Mouse (Mus musculus): ENCODE data around the gene Armc7. TPM values are rescaled to one million over a fixed set of nuclear protein-coding genes. Genes with fewer than 3 reads are reported as not detected.

Gene Armc7
- total and polyA plus RNA-seq, 3 experiments: 6.0 to 24.4 (median 7.8) TPM

GRCm38 (mm10) chr11:115535401-115536037 is 60.1 kb downstream of the Armc7 start:
- TF ChIP-seq POLR2AphosphoS5 (IDR thresholded peaks at IDR 0.05; ENCODE audit: insufficient replicate concordance, low read depth, low read length): no peak
- no peak for TF ChIP-seq GATA1 (IDR thresholded peaks at IDR 0.05; ENCODE audit: borderline replicate concordance, low read length)
- no peak for TF ChIP-seq GATA2 (IDR thresholded peaks at IDR 0.05; ENCODE audit: borderline replicate concordance, low read depth, low read length)
- no peak for TF ChIP-seq TAL1 (conservative IDR thresholded peaks at IDR 0.05; ENCODE audit: low read depth, low read length)
- no peak for TF ChIP-seq CTCF (IDR thresholded peaks at IDR 0.05; ENCODE audit: low read depth, low read length)
- H3K9me3 ChIP-seq (replicated peaks): no peaks in the 10 kb centered on the region
- ATAC-seq (ENCODE audit: extremely low read depth, insufficient number of reproducible peaks, low FRiP score, poor library complexity, severe bottlenecking) (peak; percentile 25; the same call in 1 of the 2 replicates), DNase-seq (ENCODE audit: low spot score) (peak; percentile 70)
- H3K36me3 ChIP-seq (replicated peaks): peaks cover 36% of the 10 kb centered on the region
- H3K4me3 ChIP-seq (ENCODE audit: low read depth, low read length): peak overlapping the region; percentile 92
- no peaks in the 10 kb centered on the region for H3K27me3 ChIP-seq (ENCODE audit: insufficient read depth, low read length)
- H3K4me1 ChIP-seq (ENCODE audit: insufficient read depth, low read depth, low read length): peaks cover 35% of the 10 kb centered on the region

GRCm38 (mm10) chr11:115536038-115536681 is 60.7 kb downstream of the Armc7 start, which contains the start of gene Sumo2:
Gene Sumo2, minus strand, starts transcription at chr11:115536276.
- TF ChIP-seq TAL1 (conservative IDR thresholded peaks at IDR 0.05; ENCODE audit: low read depth, low read length): no peak
- 0 out of 2 replicates have a peak, but pooled peaks have one; percentile 39 for TF ChIP-seq POLR2AphosphoS5 (IDR thresholded peaks at IDR 0.05; ENCODE audit: insufficient replicate concordance, low read depth, low read length)
- TF ChIP-seq CTCF (IDR thresholded peaks at IDR 0.05; ENCODE audit: low read depth, low read length): no peak
- no peak for TF ChIP-seq GATA2 (IDR thresholded peaks at IDR 0.05; ENCODE audit: borderline replicate concordance, low read depth, low read length)
- TF ChIP-seq GATA1 (IDR thresholded peaks at IDR 0.05; ENCODE audit: borderline replicate concordance, low read length): no peak
- peak; percentile 96 for DNase-seq (ENCODE audit: low spot score)
- no peaks in the 10 kb centered on the region for H3K9me3 ChIP-seq (replicated peaks)
- H3K27me3 ChIP-seq (ENCODE audit: insufficient read depth, low read length): no peaks in the 10 kb centered on the region
- H3K4me1 ChIP-seq (ENCODE audit: insufficient read depth, low read depth, low read length): peaks cover 35% of the 10 kb centered on the region
- H3K36me3 ChIP-seq (replicated peaks): peaks cover 32% of the 10 kb centered on the region
- peak within 1 kb of the TSS; percentile 92 for H3K4me3 ChIP-seq (ENCODE audit: low read depth, low read length)
- ATAC-seq (ENCODE audit: extremely low read depth, insufficient number of reproducible peaks, low FRiP score, poor library complexity, severe bottlenecking): peak; percentile 67

- TF ChIP-seq POLR2AphosphoS5 (IDR thresholded peaks at IDR 0.05; ENCODE audit: insufficient replicate concordance, low read depth, low read length) (0 out of 2 replicates have a peak, but pooled peaks have one; percentile 4), TAL1 (conservative IDR thresholded peaks at IDR 0.05; ENCODE audit: low read depth, low read length) (no peak), GATA1 (IDR thresholded peaks at IDR 0.05; ENCODE audit: borderline replicate concordance, low read length) (no peak), CTCF (IDR thresholded peaks at IDR 0.05; ENCODE audit: low read depth, low read length) (no peak), GATA2 (IDR thresholded peaks at IDR 0.05; ENCODE audit: borderline replicate concordance, low read depth, low read length) (no peak)
- Histone ChIP-seq H3K27me3 (ENCODE audit: insufficient read depth, low read length) (0 out of 2 replicates have a peak, but pooled peaks cover 2% of the 10 kb centered on the region), H3K4me1 (ENCODE audit: insufficient read depth, low read depth, low read length) (peaks cover 27% of the 10 kb centered on the region), H3K4me3 (ENCODE audit: low read depth, low read length) (peak overlapping the region; percentile 92; the same call in 1 of the 2 replicates), H3K9me3 (replicated peaks) (no peaks in the 10 kb centered on the region), H3K36me3 (replicated peaks) (peaks cover 24% of the 10 kb centered on the region)
- ATAC-seq (ENCODE audit: extremely low read depth, insufficient number of reproducible peaks, low FRiP score, poor library complexity, severe bottlenecking) (no peak), DNase-seq (ENCODE audit: low spot score) (no peak)
These were observed 61.5 kb downstream of the Armc7 start for GRCm38 (mm10) chr11:115536856-115537568.

- TF ChIP-seq GATA1 (IDR thresholded peaks at IDR 0.05; ENCODE audit: borderline replicate concordance, low read length): no peak
- no peak for TF ChIP-seq GATA2 (IDR thresholded peaks at IDR 0.05; ENCODE audit: borderline replicate concordance, low read depth, low read length)
- no peak for TF ChIP-seq TAL1 (conservative IDR thresholded peaks at IDR 0.05; ENCODE audit: low read depth, low read length)
- no peak for TF ChIP-seq CTCF (IDR thresholded peaks at IDR 0.05; ENCODE audit: low read depth, low read length)
- no peak for TF ChIP-seq POLR2AphosphoS5 (IDR thresholded peaks at IDR 0.05; ENCODE audit: insufficient replicate concordance, low read depth, low read length)
- Histone ChIP-seq H3K9me3 (replicated peaks) (no peaks in the 10 kb centered on the region), H3K27me3 (ENCODE audit: insufficient read depth, low read length) (peaks cover 6% of the 10 kb centered on the region; the same call in 1 of the 2 replicates), H3K4me1 (ENCODE audit: insufficient read depth, low read depth, low read length) (peaks cover 19% of the 10 kb centered on the region), H3K4me3 (ENCODE audit: low read depth, low read length) (no peak overlapping the region), H3K36me3 (replicated peaks) (peaks cover 13% of the 10 kb centered on the region)
- DNase-seq (ENCODE audit: low spot score) (no peak), ATAC-seq (ENCODE audit: extremely low read depth, insufficient number of reproducible peaks, low FRiP score, poor library complexity, severe bottlenecking) (no peak)
These were observed 62.6 kb downstream of the Armc7 start for GRCm38 (mm10) chr11:115538045-115538444.

Other genes with a start within 250 kb of the Armc7 start
Only the 20 nearest of the 22 such genes appear.
- 3.7 and 10.4 TPM in 2 replicates for gene Fdxr, start 198.6 kb upstream of the Armc7 start, total RNA-seq (2014; fragmentation: Nextera tagmentation)
- 10.7 and 11.1 TPM in 2 replicates for gene Fdxr, start 198.6 kb upstream of the Armc7 start, total RNA-seq (2017)
- 32.2 and 36.3 TPM in 2 replicates for gene Fdxr, start 198.6 kb upstream of the Armc7 start, polyA plus RNA-seq (2012)
- gene Fads6, start 178.0 kb upstream of the Armc7 start, total RNA-seq (2014; fragmentation: Nextera tagmentation): not detected in 2 replicates
- 0.06 and 0.38 TPM in 2 replicates for gene Fads6, start 178.0 kb upstream of the Armc7 start, total RNA-seq (2017)
- not detected in 2 replicates for gene Fads6, start 178.0 kb upstream of the Armc7 start, polyA plus RNA-seq (2012)
- not detected in 2 replicates for gene Otop2, start 168.5 kb upstream of the Armc7 start, total RNA-seq (2014; fragmentation: Nextera tagmentation)
- gene Otop2, start 168.5 kb upstream of the Armc7 start, total RNA-seq (2017): not detected in 2 replicates
- not detected in 2 replicates for gene Otop2, start 168.5 kb upstream of the Armc7 start, polyA plus RNA-seq (2012)
- gene Ush1g, start 153.6 kb upstream of the Armc7 start, total RNA-seq (2014; fragmentation: Nextera tagmentation): not detected in 2 replicates
- 0.05 and 0.06 TPM in 2 replicates for gene Ush1g, start 153.6 kb upstream of the Armc7 start, total RNA-seq (2017)
- not detected in 2 replicates for gene Ush1g, start 153.6 kb upstream of the Armc7 start, polyA plus RNA-seq (2012)
- gene Otop3, start 140.9 kb upstream of the Armc7 start, total RNA-seq (2014; fragmentation: Nextera tagmentation): not detected in 2 replicates
- not detected in 2 replicates for gene Otop3, start 140.9 kb upstream of the Armc7 start, total RNA-seq (2017)
- gene Otop3, start 140.9 kb upstream of the Armc7 start, polyA plus RNA-seq (2012): not detected in 2 replicates
- not detected in 2 replicates for gene Hid1, start 107.9 kb upstream of the Armc7 start, total RNA-seq (2014; fragmentation: Nextera tagmentation)
- gene Hid1, start 107.9 kb upstream of the Armc7 start, total RNA-seq (2017): not detected in 2 replicates
- 0.01 TPM in 1 of 2 replicates, not detected in the other for gene Hid1, start 107.9 kb upstream of the Armc7 start, polyA plus RNA-seq (2012)
- gene Cdr2l, start 93.8 kb upstream of the Armc7 start, total RNA-seq (2014; fragmentation: Nextera tagmentation): not detected in 2 replicates
- gene Cdr2l, start 93.8 kb upstream of the Armc7 start, total RNA-seq (2017): 0.05 and 0.06 TPM in 2 replicates
- gene Cdr2l, start 93.8 kb upstream of the Armc7 start, polyA plus RNA-seq (2012): not detected in 2 replicates
- 66.8 and 102 TPM in 2 replicates for gene Mrpl58, start 71.9 kb upstream of the Armc7 start, total RNA-seq (2014; fragmentation: Nextera tagmentation)
- 75.3 and 78.5 TPM in 2 replicates for gene Mrpl58, start 71.9 kb upstream of the Armc7 start, total RNA-seq (2017)
- 67.0 and 74.3 TPM in 2 replicates for gene Mrpl58, start 71.9 kb upstream of the Armc7 start, polyA plus RNA-seq (2012)
- 472 and 487 TPM in 2 replicates for gene Atp5h, start 55.7 kb upstream of the Armc7 start, total RNA-seq (2014; fragmentation: Nextera tagmentation)
- gene Atp5h, start 55.7 kb upstream of the Armc7 start, total RNA-seq (2017): 721 and 764 TPM in 2 replicates
- gene Atp5h, start 55.7 kb upstream of the Armc7 start, polyA plus RNA-seq (2012): 58.6 and 107 TPM in 2 replicates
- gene Kctd2, start 55.5 kb upstream of the Armc7 start, total RNA-seq (2014; fragmentation: Nextera tagmentation): 7.2 and 15.4 TPM in 2 replicates
- 15.2 and 17.3 TPM in 2 replicates for gene Kctd2, start 55.5 kb upstream of the Armc7 start, total RNA-seq (2017)
- gene Kctd2, start 55.5 kb upstream of the Armc7 start, polyA plus RNA-seq (2012): 17.5 and 24.6 TPM in 2 replicates
- gene Trim80, start 35.1 kb upstream of the Armc7 start, total RNA-seq (2014; fragmentation: Nextera tagmentation): not detected in 2 replicates
- gene Trim80, start 35.1 kb upstream of the Armc7 start, total RNA-seq (2017): not detected in 2 replicates
- gene Trim80, start 35.1 kb upstream of the Armc7 start, polyA plus RNA-seq (2012): not detected in 2 replicates
- not detected in 2 replicates for gene Slc16a5, start 13.2 kb upstream of the Armc7 start, total RNA-seq (2014; fragmentation: Nextera tagmentation)
- gene Slc16a5, start 13.2 kb upstream of the Armc7 start, total RNA-seq (2017): 0.05 TPM in 1 of 2 replicates, not detected in the other
- gene Slc16a5, start 13.2 kb upstream of the Armc7 start, polyA plus RNA-seq (2012): not detected in 2 replicates
- gene Nt5c, start 16.2 kb downstream of the Armc7 start, total RNA-seq (2014; fragmentation: Nextera tagmentation): 43.7 and 47.1 TPM in 2 replicates
- 145 and 161 TPM in 2 replicates for gene Nt5c, start 16.2 kb downstream of the Armc7 start, total RNA-seq (2017)
- 67.4 and 118 TPM in 2 replicates for gene Nt5c, start 16.2 kb downstream of the Armc7 start, polyA plus RNA-seq (2012)
- 172 and 222 TPM in 2 replicates for gene Jpt1, start 38.7 kb downstream of the Armc7 start, total RNA-seq (2014; fragmentation: Nextera tagmentation)
- gene Jpt1, start 38.7 kb downstream of the Armc7 start, total RNA-seq (2017): 186 and 196 TPM in 2 replicates
- 202 and 218 TPM in 2 replicates for gene Jpt1, start 38.7 kb downstream of the Armc7 start, polyA plus RNA-seq (2012)
- 491 and 596 TPM in 2 replicates for gene Sumo2, start 60.6 kb downstream of the Armc7 start, total RNA-seq (2014; fragmentation: Nextera tagmentation)
- gene Sumo2, start 60.6 kb downstream of the Armc7 start, total RNA-seq (2017): 642 and 699 TPM in 2 replicates
- gene Sumo2, start 60.6 kb downstream of the Armc7 start, polyA plus RNA-seq (2012): 393 and 421 TPM in 2 replicates
- 78.5 and 87.7 TPM in 2 replicates for gene Nup85, start 88.8 kb downstream of the Armc7 start, total RNA-seq (2014; fragmentation: Nextera tagmentation)
- gene Nup85, start 88.8 kb downstream of the Armc7 start, total RNA-seq (2017): 166 and 172 TPM in 2 replicates
- gene Nup85, start 88.8 kb downstream of the Armc7 start, polyA plus RNA-seq (2012): 28.2 and 57.5 TPM in 2 replicates
- gene Mrps7, start 128.3 kb downstream of the Armc7 start, total RNA-seq (2014; fragmentation: Nextera tagmentation): 34.3 and 41.0 TPM in 2 replicates
- gene Mrps7, start 128.3 kb downstream of the Armc7 start, total RNA-seq (2017): 52.8 and 53.5 TPM in 2 replicates
- gene Mrps7, start 128.3 kb downstream of the Armc7 start, polyA plus RNA-seq (2012): 61.1 and 68.7 TPM in 2 replicates
- gene Gga3, start 128.4 kb downstream of the Armc7 start, total RNA-seq (2014; fragmentation: Nextera tagmentation): 58.5 and 95.5 TPM in 2 replicates
- gene Gga3, start 128.4 kb downstream of the Armc7 start, total RNA-seq (2017): 13.7 and 22.7 TPM in 2 replicates
- gene Gga3, start 128.4 kb downstream of the Armc7 start, polyA plus RNA-seq (2012): 102 and 144 TPM in 2 replicates
- gene Mif4gd, start 137.3 kb downstream of the Armc7 start, total RNA-seq (2014; fragmentation: Nextera tagmentation): 43.6 and 59.8 TPM in 2 replicates
- gene Mif4gd, start 137.3 kb downstream of the Armc7 start, total RNA-seq (2017): 49.9 and 59.4 TPM in 2 replicates
- gene Mif4gd, start 137.3 kb downstream of the Armc7 start, polyA plus RNA-seq (2012): 24.3 and 32.4 TPM in 2 replicates
- 19.9 and 37.8 TPM in 2 replicates for gene Slc25a19, start 152.6 kb downstream of the Armc7 start, total RNA-seq (2014; fragmentation: Nextera tagmentation)
- 21.5 and 22.3 TPM in 2 replicates for gene Slc25a19, start 152.6 kb downstream of the Armc7 start, total RNA-seq (2017)
- gene Slc25a19, start 152.6 kb downstream of the Armc7 start, polyA plus RNA-seq (2012): 24.2 and 26.0 TPM in 2 replicates

All from G1E (cell line).